In the genomic region with DNA sequence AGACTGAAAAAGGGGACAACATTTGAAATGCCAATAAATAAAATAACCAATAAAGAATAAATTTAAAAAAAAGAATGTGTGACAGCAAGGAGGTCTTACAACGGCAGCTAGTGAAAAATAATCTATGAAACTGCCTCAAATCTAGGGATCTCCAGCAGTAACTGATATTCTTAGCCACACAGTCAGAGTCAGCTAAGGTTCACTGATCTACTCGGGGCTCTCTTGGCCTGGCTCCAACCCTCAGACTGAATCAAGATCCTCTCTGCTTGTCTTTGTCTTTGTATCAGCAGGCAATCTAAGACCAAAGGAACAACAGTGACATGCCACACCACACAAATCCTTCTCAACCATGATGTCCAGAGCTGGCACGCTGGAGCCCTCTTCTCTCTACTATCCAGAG, we compare ENCODE assay signal across 22 mouse cellular contexts.
"Had no signal": no experiment of that assay in that cellular context is flagged by ENCODE, and none has a peak within 500 bp of the region (broad histone marks: within the 10 kb centered on the region; RNA-seq: fewer than 3 reads in every experiment).

No protein-coding gene starts in this region.

- H3K27me3 ChIP-seq: intestine, embryonic 15.5 days; limb, embryonic 13.5 days; liver, embryonic 12.5 days; liver, embryonic 15.5 days; lung, embryonic 15.5 days; megakaryocyte, embryonic 14.5 days; midbrain, embryonic 13.5 days; neural tube, embryonic 13.5 days had no signal

- H3K9me3 ChIP-seq: intestine, embryonic 15.5 days; limb, embryonic 10.5 days; limb, embryonic 13.5 days; liver, embryonic 12.5 days; liver, embryonic 15.5 days; lung, embryonic 15.5 days; midbrain, embryonic 10.5 days; midbrain, embryonic 13.5 days; neural tube, embryonic 13.5 days had no signal

- H3K4me3 ChIP-seq: intestine, embryonic 15.5 days; left cerebral cortex, adult 2 months; limb, embryonic 10.5 days; limb, embryonic 13.5 days; liver, embryonic 12.5 days; liver, embryonic 15.5 days; lung, embryonic 15.5 days; megakaryocyte, embryonic 14.5 days; midbrain, embryonic 10.5 days; midbrain, embryonic 13.5 days; myocyte; neural tube, embryonic 13.5 days had no signal

- H3K27ac ChIP-seq: intestine, embryonic 15.5 days; left cerebral cortex, adult 2 months; limb, embryonic 10.5 days; limb, embryonic 13.5 days; liver, embryonic 12.5 days; liver, embryonic 15.5 days; lung, embryonic 15.5 days; midbrain, embryonic 10.5 days; midbrain, embryonic 13.5 days; neural tube, embryonic 13.5 days had no signal

- ATAC-seq: intestine, embryonic 15.5 days; liver, embryonic 12.5 days; midbrain, embryonic 13.5 days; midbrain, embryonic 16.5 days had no signal

- H3K36me3 ChIP-seq: intestine, embryonic 15.5 days; limb, embryonic 10.5 days; limb, embryonic 13.5 days; liver, embryonic 12.5 days; liver, embryonic 15.5 days; lung, embryonic 15.5 days; midbrain, embryonic 10.5 days; midbrain, embryonic 13.5 days; neural tube, embryonic 13.5 days had no signal

- H3K9ac ChIP-seq: intestine, embryonic 15.5 days; limb, embryonic 13.5 days; liver, embryonic 12.5 days; liver, embryonic 15.5 days; lung, embryonic 15.5 days; midbrain, embryonic 13.5 days; neural tube, embryonic 13.5 days had no signal

- DNase-seq: layer of hippocampus, postnatal 36 days; liver; lung, adult 18-20 months; lung, postnatal 10 days; lung, postnatal 36 days; retina, postnatal 1 day; right cerebral cortex, postnatal 25 days; thymus, adult 18-20 months; thymus, postnatal 36 days had no signal

- H3K4me2 ChIP-seq: intestine, embryonic 15.5 days; limb, embryonic 13.5 days; liver, embryonic 12.5 days; liver, embryonic 15.5 days; lung, embryonic 15.5 days; midbrain, embryonic 13.5 days; neural tube, embryonic 13.5 days had no signal

- H3K4me1 ChIP-seq: intestine, embryonic 15.5 days; liver, embryonic 12.5 days; liver, embryonic 15.5 days; lung, embryonic 15.5 days; megakaryocyte, embryonic 14.5 days; midbrain, embryonic 10.5 days; midbrain, embryonic 13.5 days; neural tube, embryonic 13.5 days had no signal
